Mouse (Mus musculus) heart, adult 2 months (tissue): ENCODE results near the gene B3gnt2.

Experiments used
- CTCF ChIP-seq: fragments of 200-600 bp; IDR thresholded peaks from 2 replicates; pipeline ENCODE4 v1.8.1; 2022; ENCODE audit warnings: antibody characterized with exemption, mild to moderate bottlenecking, moderate library complexity
- EP300 ChIP-seq: fragments of 200-500 bp; IDR thresholded peaks from 2 replicates; pipeline ENCODE4 v1.6.1; 2011; ENCODE audit warnings: low read depth, low read length, control low read depth; ENCODE audit not compliant: insufficient read depth
- POLR2A ChIP-seq: fragments of 200-500 bp; IDR thresholded peaks from 2 replicates; pipeline ENCODE4 v1.6.1; 2011; ENCODE audit warnings: mild to moderate bottlenecking, low read depth, low read length, control low read depth; ENCODE audit not compliant: insufficient read depth

- TF ChIP-seq CTCF (no peak), POLR2A (no peak), EP300 (no peak)
These were observed 45.7 kb upstream of the B3gnt2 start for GRCm38 (mm10) chr11:22906453-22906865.
